Mouse (Mus musculus): Measurements from ENCODE around the gene Ssbp4.

GRCm38 (mm10) chr8:70634066-70634465 is 25.4 kb upstream of the Ssbp4 start:
- TF ChIP-seq CTCF (IDR thresholded peaks at IDR 0.05; ENCODE audit: borderline replicate concordance, control insufficient read depth, extremely low read depth, insufficient read depth, low read length, poor library complexity) (no peak), POLR2A (IDR thresholded peaks at IDR 0.05; ENCODE audit: control insufficient read depth, extremely low read depth, insufficient read depth, low read length, poor library complexity) (no peak)
